Mouse (Mus musculus): ENCODE data around the gene Trak1.

The Trak1 gene

GRCm38 (mm10) chr9:121297171-121298064, at the start of gene Trak1:
TSS of gene Trak1 (plus strand) at chr9:121297502.
- WGBS, result 1% methylated on average over 98 of the region's 116 CpGs

GRCm38 (mm10) chr9:121247956-121248775, 49.1 kb upstream of the Trak1 start:
- WGBS, result 61% methylated on average over 12 of the region's 12 CpGs

GRCm38 (mm10) chr9:121249805-121250204, 47.5 kb upstream of the Trak1 start:
- WGBS, result 76% methylated on average over 14 of the region's 14 CpGs

GRCm38 (mm10) chr9:121250854-121251253, 46.4 kb upstream of the Trak1 start:
- WGBS, result 91% methylated on average over 11 of the region's 11 CpGs

GRCm38 (mm10) chr9:121253983-121254382, 43.3 kb upstream of the Trak1 start:
- 42% methylated on average over 2 of the region's 2 CpGs for WGBS

- 96% methylated on average over 13 of the region's 13 CpGs for WGBS
These were observed 42.5 kb upstream of the Trak1 start for GRCm38 (mm10) chr9:121254761-121255160.

- WGBS, result 89% methylated on average over 9 of the region's 9 CpGs
These were observed 40.2 kb upstream of the Trak1 start for GRCm38 (mm10) chr9:121257106-121257505.

DNA sequence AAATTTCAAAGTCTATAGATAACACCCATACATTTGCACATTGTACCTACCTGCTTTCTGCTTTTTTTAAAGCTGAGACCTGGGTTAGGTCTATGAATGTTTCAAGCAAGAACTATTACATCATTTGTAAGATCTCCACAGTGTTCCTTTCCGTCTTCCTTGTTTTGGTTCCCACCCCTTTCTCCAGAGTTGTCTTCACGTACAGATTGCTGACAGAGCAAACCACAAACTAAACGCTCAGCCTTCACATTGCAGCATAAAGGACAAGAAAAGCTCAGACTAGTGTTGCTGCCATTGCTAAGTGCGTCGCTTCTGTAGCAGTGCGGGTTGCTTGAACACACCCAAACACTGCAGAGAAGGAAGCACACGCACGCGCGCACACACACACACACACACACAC, 32.0 kb upstream of the Trak1 start:
- 80% methylated on average over 10 of the region's 10 CpGs for WGBS

DNA sequence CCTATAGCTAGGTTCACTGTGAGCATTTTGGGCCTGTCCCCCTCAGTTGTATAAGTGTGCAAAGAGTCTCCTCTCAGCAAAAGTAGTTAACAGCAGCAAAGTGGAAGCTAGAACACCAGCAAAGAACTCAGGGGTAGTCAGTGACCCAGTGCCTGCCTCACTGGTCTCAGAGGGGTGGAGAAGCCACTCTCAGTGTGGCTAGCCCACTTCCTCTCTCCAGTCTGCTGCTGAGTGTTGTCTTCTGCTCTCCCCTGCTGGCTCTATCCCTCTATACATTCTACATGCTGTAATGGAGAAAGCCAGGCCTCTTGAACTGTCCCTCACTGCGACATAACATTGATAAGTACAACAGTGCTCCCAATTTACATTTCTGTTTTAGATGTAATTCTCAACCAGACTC, 26.2 kb upstream of the Trak1 start:
- 95% methylated on average over 1 of the region's 1 CpGs for WGBS

- WGBS, result 75% methylated on average over 4 of the region's 4 CpGs
These were observed 25.7 kb upstream of the Trak1 start for GRCm38 (mm10) chr9:121271561-121271960.

- 12% methylated on average over 15 of the region's 15 CpGs for WGBS
These were observed 20.6 kb upstream of the Trak1 start for GRCm38 (mm10) chr9:121276745-121277117.

- WGBS, result under 1% methylated on average over 59 of the region's 59 CpGs
These were observed 19.9 kb upstream of the Trak1 start, which contains the start of gene Ulk4 for GRCm38 (mm10) chr9:121277118-121278060. TSS of gene Ulk4 (minus strand) at chr9:121277197.

DNA sequence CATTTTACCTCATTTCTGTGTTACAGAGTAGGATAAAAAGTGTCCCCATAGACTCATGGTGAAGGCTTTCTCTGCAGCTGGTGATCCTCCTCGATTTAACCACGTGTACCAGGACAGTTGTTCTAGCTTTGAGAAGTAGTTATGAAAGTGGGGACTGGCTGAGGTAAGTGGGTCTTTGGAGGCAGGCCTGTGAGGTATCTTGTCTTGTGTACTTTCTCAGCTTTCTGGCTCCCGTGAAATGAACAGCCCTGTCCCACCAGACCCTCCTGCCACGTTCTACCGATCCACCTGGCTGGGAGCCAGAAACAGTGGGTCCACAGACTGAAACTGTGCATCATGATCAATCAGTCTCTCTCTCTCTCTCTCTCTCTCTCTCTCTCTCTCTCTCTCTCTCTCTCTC, 18.1 kb upstream of the Trak1 start:
- 77% methylated on average over 5 of the region's 5 CpGs for WGBS

DNA sequence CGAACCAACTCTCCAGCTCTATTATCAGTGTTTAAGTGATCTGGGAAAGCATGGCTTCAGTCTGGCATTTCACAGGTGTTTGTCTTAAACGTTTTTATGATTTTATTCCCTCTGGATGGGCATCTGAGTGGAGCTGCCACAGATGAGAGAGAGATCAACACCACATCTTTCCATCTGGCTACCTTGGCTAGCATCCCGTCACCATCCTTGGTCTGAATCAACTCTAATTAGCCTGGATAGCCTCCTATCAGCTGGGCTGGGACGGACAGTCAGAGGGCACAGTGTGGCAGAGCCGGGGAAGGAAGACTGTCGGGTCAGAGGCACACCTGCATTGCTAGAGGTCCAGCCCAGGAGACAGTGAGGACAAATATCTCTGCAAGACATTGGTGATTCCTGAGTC, 15.4 kb upstream of the Trak1 start:
- 83% methylated on average over 6 of the region's 6 CpGs for WGBS

- WGBS, result 98% methylated on average over 6 of the region's 6 CpGs
These were observed 13.6 kb upstream of the Trak1 start for GRCm38 (mm10) chr9:121283620-121284185.

GRCm38 (mm10) chr9:121284422-121284821, 12.9 kb upstream of the Trak1 start:
- 82% methylated on average over 3 of the region's 3 CpGs for WGBS

- 13% methylated on average over 29 of the region's 29 CpGs for WGBS
These were observed 11.7 kb upstream of the Trak1 start for GRCm38 (mm10) chr9:121285341-121286324.

GRCm38 (mm10) chr9:121286325-121286901, 10.9 kb upstream of the Trak1 start:
- WGBS, result 82% methylated on average over 3 of the region's 3 CpGs

DNA sequence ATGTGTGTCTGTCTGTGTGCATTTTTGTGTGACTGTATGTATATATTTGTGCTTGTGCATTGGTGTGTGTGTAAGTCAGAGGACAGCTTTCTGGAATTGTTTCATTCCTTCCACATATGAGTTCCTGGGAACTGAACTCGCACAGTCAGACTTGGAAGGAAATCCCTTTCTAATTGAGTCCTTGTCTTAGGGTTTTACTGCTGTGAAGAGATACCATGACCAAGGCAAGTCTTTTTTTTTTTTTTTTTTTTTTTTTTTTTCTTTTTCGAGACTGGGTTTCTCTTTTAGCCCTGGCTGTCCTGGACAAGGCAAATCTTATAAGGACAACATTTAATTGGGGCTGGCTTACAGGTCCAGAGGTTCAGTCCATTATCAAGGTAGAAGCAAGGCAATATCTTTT, 6.0 kb upstream of the Trak1 start:
- WGBS, result 76% methylated on average over 2 of the region's 2 CpGs

GRCm38 (mm10) chr9:121293187-121293586, 4.1 kb upstream of the Trak1 start:
- WGBS, result 89% methylated on average over 7 of the region's 7 CpGs

Data from cerebral cortex, adult 2 months (tissue).